Mouse (Mus musculus) large intestine, adult 2 months (tissue): ENCODE results near the gene Il1rap. TPM values are rescaled to one million over a fixed set of nuclear protein-coding genes. Genes with fewer than 3 reads are reported as not detected.

ENCODE experiments used
- DNase-seq: peaks from one replicate; pipeline ENCODE4 v3.0.0-alpha.2; 2012; ENCODE audit warnings: low read depth, low spot score
- WGBS: fragments of 180-500 bp; shearing (Covaris S2); methylation state at CpG from one replicate; pipeline ENCODE4 v1.1.7; 2018; 5-methylcytosine and 5-hydroxymethylcytosine counted together
- polyA plus RNA-seq: library from polyadenylated mRNA; depleted of rRNA; stranded (reverse); fragments of >200 nt; gene quantifications from 2 replicates; pipeline ENCODE4 v1.2.3, GENCODE M21; 2012; rRNA removed

Il1rap gene
- 0.94 and 1.5 TPM in 2 replicates for polyA plus RNA-seq

GRCm38 (mm10) chr16:26581048-26581912 lies at the start of gene Il1rap:
TSS of gene Il1rap (plus strand) at chr16:26581704.
- WGBS: 3% methylated on average over 51 of the region's 51 CpGs
- DNase-seq: peak; percentile 82

- DNase-seq: no peak
- WGBS: 76% methylated on average over 1 of the region's 1 CpGs
Measured at GRCm38 (mm10) chr16:26532287-26532686, 49.2 kb upstream of the Il1rap start.

- no peak for DNase-seq
- WGBS: 22% methylated on average over 7 of the region's 7 CpGs
Measured at GRCm38 (mm10) chr16:26546170-26546878, 35.2 kb upstream of the Il1rap start.

- 67% methylated on average over 1 of the region's 1 CpGs for WGBS
- DNase-seq: no peak
Measured at GRCm38 (mm10) chr16:26546879-26547206, 34.7 kb upstream of the Il1rap start.

- WGBS: 92% methylated on average over 2 of the region's 2 CpGs
- DNase-seq: no peak
Measured at GRCm38 (mm10) chr16:26549221-26549620, 32.3 kb upstream of the Il1rap start.

- DNase-seq: no peak
- 50% methylated on average over 3 of the region's 3 CpGs for WGBS
Measured at GRCm38 (mm10) chr16:26552234-26552633, 29.3 kb upstream of the Il1rap start.

GRCm38 (mm10) chr16:26558797-26559196 lies 22.7 kb upstream of the Il1rap start:
- DNase-seq: no peak
- WGBS: 64% methylated on average over 1 of the region's 1 CpGs

- WGBS: 43% methylated on average over 2 of the region's 2 CpGs
- DNase-seq: no peak
Measured at GRCm38 (mm10) chr16:26561743-26562142, 19.8 kb upstream of the Il1rap start.

- 73% methylated on average over 2 of the region's 2 CpGs for WGBS
- DNase-seq: no peak
Measured at GRCm38 (mm10) chr16:26562771-26563170, 18.7 kb upstream of the Il1rap start.

GRCm38 (mm10) chr16:26569387-26569978 lies 12.0 kb upstream of the Il1rap start:
- DNase-seq: no peak

- WGBS: 72% methylated on average over 2 of the region's 2 CpGs
- DNase-seq: no peak
Measured at GRCm38 (mm10) chr16:26571836-26572235, 9.7 kb upstream of the Il1rap start.

- 91% methylated on average over 5 of the region's 5 CpGs for WGBS
Measured at GRCm38 (mm10) chr16:26574173-26574572, 7.3 kb upstream of the Il1rap start.

GRCm38 (mm10) chr16:26581913-26582376 lies 441 bp downstream of the Il1rap start:
- DNase-seq: peak; percentile 8
- WGBS: 0% methylated on average over 16 of the region's 16 CpGs

More at GRCm38 (mm10) chr16:26574173-26574572, 7.3 kb upstream of the Il1rap start:
- no peak for DNase-seq

GRCm38 (mm10) chr16:26585806-26586205 lies 4.3 kb downstream of the Il1rap start:
- WGBS: 93% methylated on average over 5 of the region's 5 CpGs
- no peak for DNase-seq

- DNase-seq: peak; percentile 52
- 27% methylated on average over 4 of the region's 4 CpGs for WGBS
Measured at GRCm38 (mm10) chr16:26590897-26591570, 9.5 kb downstream of the Il1rap start.

- 76% methylated on average over 7 of the region's 7 CpGs for WGBS
- DNase-seq: no peak
Measured at GRCm38 (mm10) chr16:26596440-26596839, 14.9 kb downstream of the Il1rap start.

GRCm38 (mm10) chr16:26597307-26597706 lies 15.8 kb downstream of the Il1rap start:
- WGBS: 64% methylated on average over 7 of the region's 7 CpGs
- DNase-seq: no peak

- 76% methylated on average over 5 of the region's 5 CpGs for WGBS
- no peak for DNase-seq
Measured at GRCm38 (mm10) chr16:26598591-26598990, 17.1 kb downstream of the Il1rap start.

GRCm38 (mm10) chr16:26601482-26601881 lies 20.0 kb downstream of the Il1rap start:
- DNase-seq: no peak
- 98% methylated on average over 1 of the region's 1 CpGs for WGBS

GRCm38 (mm10) chr16:26604621-26605020 lies 23.1 kb downstream of the Il1rap start:
- DNase-seq: no peak
- WGBS: 75% methylated on average over 3 of the region's 3 CpGs
